Mouse (Mus musculus) forebrain, embryonic 16.5 days (tissue): ENCODE data around the gene Snx29. TPM values are rescaled to one million over a fixed set of nuclear protein-coding genes. Genes with fewer than 3 reads are reported as not detected.
A peak's percentile ranks its signal among the peaks of the same experiment; 100 is the strongest.
"Not testable (repeated sequence)": the region's sequence is repeated elsewhere in the genome, so short reads cannot be mapped to it uniquely, and the experiment has no call there.

ENCODE experiments used
- ATAC-seq: fragments of 200-750 bp; cut with Nextera tagmentation; 2 replicates; pipeline ENCODE4 v1.8.0; 2017; ENCODE audit warnings: mild to moderate bottlenecking, moderate library complexity
- H3K27ac ChIP-seq: fragments of 300-500 bp; sonication (generic); 2 replicates; pipeline ENCODE4 v1.5.1; 2014; ENCODE audit warnings: low read length, control low read depth
- H3K27me3 ChIP-seq: fragments of 300-500 bp; sonication (generic); replicated peaks from 2 replicates; pipeline ENCODE4 v1.6.1; 2014; ENCODE audit warnings: low read length; ENCODE audit not compliant: control insufficient read depth, insufficient read depth
- H3K36me3 ChIP-seq: fragments of 300-500 bp; sonication (generic); 2 replicates; pipeline ENCODE4 v1.6.1; 2014; ENCODE audit not compliant: control insufficient read depth, insufficient read depth
- H3K4me1 ChIP-seq: fragments of 300-500 bp; sonication (generic); replicated peaks from 2 replicates; pipeline ENCODE4 v1.6.1; 2014; ENCODE audit warnings: low read length; ENCODE audit not compliant: control insufficient read depth, insufficient read depth
- H3K4me2 ChIP-seq: fragments of 300-500 bp; sonication (generic); 2 replicates; pipeline ENCODE4 v1.6.1; 2014; ENCODE audit warnings: mild to moderate bottlenecking, low read length, control low read depth
- H3K4me3 ChIP-seq: fragments of 300-500 bp; sonication (generic); replicated peaks from 2 replicates; pipeline ENCODE4 v1.5.1; 2014; ENCODE audit warnings: mild to moderate bottlenecking, low read length, control low read depth
- H3K9ac ChIP-seq: fragments of 300-500 bp; sonication (generic); replicated peaks from 2 replicates; pipeline ENCODE4 v1.6.1; 2014; ENCODE audit warnings: low read depth, low read length, control low read depth
- H3K9me3 ChIP-seq: fragments of 300-500 bp; sonication (generic); 2 replicates; pipeline ENCODE4 v1.6.1; 2016; ENCODE audit warnings: low read length; ENCODE audit not compliant: control insufficient read depth
- WGBS: fragments of 180-500 bp; shearing (Covaris S2); extraction: QIAGEN DNeasy Blood & Tissue Kit; methylation state at CpG from one replicate; pipeline ENCODE4 v1.1.7; 2014; 5-methylcytosine and 5-hydroxymethylcytosine counted together
- polyA plus RNA-seq: library from polyadenylated mRNA; unstranded; fragments of >200 nt; fragmentation: Nextera tagmentation; extraction: Ambion mirVana; gene quantifications from 2 replicates; pipeline ENCODE4 v1.2.1, GENCODE M21; 2015

The Snx29 gene
- polyA plus RNA-seq, 1 experiment from 2014 or later: 18.5 TPM

DNA sequence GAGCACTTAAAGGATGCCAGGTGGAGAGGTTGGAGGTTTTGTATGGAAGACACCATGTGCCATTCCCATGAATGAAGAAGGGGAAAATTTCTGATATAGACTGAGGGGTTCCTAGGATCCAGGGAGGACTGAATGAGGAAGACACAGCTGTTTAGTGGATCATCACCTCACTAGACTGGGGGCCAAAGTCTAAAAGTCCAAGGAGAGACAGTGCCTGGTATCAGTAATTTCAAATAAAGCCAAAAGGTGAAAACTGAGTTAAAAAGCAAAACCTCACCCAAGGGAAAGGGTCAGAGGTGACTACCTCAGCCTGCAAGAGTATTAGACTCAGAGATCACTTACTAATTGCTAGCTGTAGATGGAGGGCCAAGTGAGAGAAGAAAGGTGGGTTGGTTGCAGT is 245.9 kb downstream of the Snx29 start:
- Histone ChIP-seq H3K36me3 (no peaks in the 10 kb centered on the region), H3K9me3 (no peaks in the 10 kb centered on the region), H3K9ac (no peak overlapping the region), H3K4me3 (no peak overlapping the region), H3K27ac (no peak overlapping the region), H3K27me3 (no peaks in the 10 kb centered on the region), H3K4me2 (no peak overlapping the region), H3K4me1 (no peaks in the 10 kb centered on the region)
- ATAC-seq: no peak

- Histone ChIP-seq H3K9ac (no peak overlapping the region), H3K27ac (no peak overlapping the region), H3K4me3 (no peak overlapping the region), H3K4me2 (no peak overlapping the region), H3K9me3 (no peaks in the 10 kb centered on the region), H3K27me3 (no peaks in the 10 kb centered on the region), H3K36me3 (no peaks in the 10 kb centered on the region), H3K4me1 (no peaks in the 10 kb centered on the region)
- 68% methylated on average over 6 of the region's 6 CpGs for WGBS
- no peak for ATAC-seq
Measured at GRCm38 (mm10) chr16:11569127-11569526, 246.4 kb downstream of the Snx29 start.

DNA sequence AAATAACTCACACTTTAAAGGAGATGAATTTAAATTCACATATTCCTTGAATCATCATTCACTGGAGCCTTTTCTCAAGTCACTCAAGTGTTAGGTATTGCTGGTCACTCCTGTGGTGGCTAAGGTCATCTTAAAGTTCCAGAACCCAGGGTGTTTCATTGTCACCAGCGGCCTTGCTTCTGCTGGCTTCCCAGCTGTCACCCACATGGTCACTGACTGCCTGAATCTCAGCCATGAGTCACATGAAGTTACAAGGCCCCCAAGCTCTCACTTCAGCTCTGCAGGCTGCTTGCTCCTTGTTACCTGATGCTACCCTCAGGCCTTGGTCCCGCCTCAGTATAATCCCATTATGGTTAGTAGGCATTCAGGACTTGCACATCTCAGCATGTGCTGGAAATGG is 247.4 kb downstream of the Snx29 start:
- WGBS: 63% methylated on average over 2 of the region's 2 CpGs
- Histone ChIP-seq H3K9me3 (no peaks in the 10 kb centered on the region), H3K9ac (no peak overlapping the region), H3K4me2 (no peak overlapping the region), H3K4me3 (no peak overlapping the region), H3K36me3 (no peaks in the 10 kb centered on the region), H3K27ac (no peak overlapping the region), H3K4me1 (no peaks in the 10 kb centered on the region), H3K27me3 (no peaks in the 10 kb centered on the region)
- ATAC-seq: no peak

- ATAC-seq: no peak
- no peak overlapping the region for H3K9ac ChIP-seq
Measured at GRCm38 (mm10) chr16:11574517-11574916, 251.8 kb downstream of the Snx29 start.

DNA sequence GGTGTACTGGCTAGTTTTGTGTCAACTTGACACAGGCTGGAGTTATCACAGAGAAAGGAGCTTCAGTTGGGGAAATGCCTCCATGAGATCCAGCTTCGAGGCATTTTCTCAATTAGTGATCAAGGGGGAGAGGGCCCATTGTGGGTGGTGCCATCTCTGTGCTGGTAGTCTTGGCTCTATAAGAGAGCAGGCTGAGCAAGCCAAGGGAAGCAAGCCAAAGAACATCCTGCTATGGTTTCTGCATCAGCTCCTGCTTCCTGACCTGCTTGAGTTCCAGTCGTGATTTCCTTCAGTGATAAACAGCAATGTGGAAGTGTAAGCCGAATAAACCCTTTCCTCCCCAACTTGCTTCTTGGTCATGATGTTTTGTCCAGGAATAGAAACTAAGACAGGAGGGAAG is 253.0 kb downstream of the Snx29 start:
- H3K9me3 ChIP-seq, ATAC-seq, H3K9ac ChIP-seq, H3K27ac ChIP-seq, H3K27me3 ChIP-seq, H3K4me3 ChIP-seq, H3K4me1 ChIP-seq, H3K4me2 ChIP-seq, H3K36me3 ChIP-seq: not testable (repeated sequence)
- 78% methylated on average over 3 of the region's 3 CpGs for WGBS

More at GRCm38 (mm10) chr16:11574517-11574916, 251.8 kb downstream of the Snx29 start:
- Histone ChIP-seq H3K27ac (no peak overlapping the region), H3K9me3 (no peaks in the 10 kb centered on the region), H3K4me1 (no peaks in the 10 kb centered on the region), H3K27me3 (no peaks in the 10 kb centered on the region), H3K4me2 (no peak overlapping the region), H3K4me3 (no peak overlapping the region), H3K36me3 (no peaks in the 10 kb centered on the region)
- 81% methylated on average over 3 of the region's 3 CpGs for WGBS

- H3K27ac ChIP-seq: no peak overlapping the region
- H3K36me3 ChIP-seq: no peaks in the 10 kb centered on the region
- no peaks in the 10 kb centered on the region; the same call in 1 of the 2 replicates for H3K4me1 ChIP-seq
- H3K9me3 ChIP-seq: no peaks in the 10 kb centered on the region
- H3K27me3 ChIP-seq: no peaks in the 10 kb centered on the region
- no peak overlapping the region for H3K9ac ChIP-seq
- no peak overlapping the region for H3K4me2 ChIP-seq
- no peak overlapping the region for H3K4me3 ChIP-seq
- WGBS: 78% methylated on average over 3 of the region's 3 CpGs
- no peak for ATAC-seq
Measured at GRCm38 (mm10) chr16:11577541-11578255, 255.0 kb downstream of the Snx29 start.

DNA sequence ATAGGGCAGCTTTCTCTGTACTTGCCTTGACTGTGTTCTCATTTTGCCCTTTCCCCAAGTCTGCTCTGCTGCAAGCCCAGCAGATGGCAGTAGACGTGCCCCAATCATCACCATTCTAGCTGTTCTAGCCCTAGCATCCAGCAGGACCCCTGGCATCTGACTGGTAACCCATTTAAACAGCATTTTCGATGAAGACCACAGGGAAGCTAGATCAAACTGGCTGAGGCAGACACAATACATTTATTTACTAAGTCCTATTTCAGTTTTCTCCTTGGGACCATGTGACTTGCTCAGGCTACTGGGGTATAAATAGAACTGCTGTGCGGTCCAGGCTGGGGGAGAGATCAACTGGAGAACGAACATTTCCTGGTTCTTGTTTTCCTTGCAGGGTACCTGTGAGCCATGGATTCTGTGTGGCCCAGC is 257.0 kb downstream of the Snx29 start:
- H3K4me1 ChIP-seq: no peaks in the 10 kb centered on the region; the same call in 1 of the 2 replicates
- no peak overlapping the region for H3K4me2 ChIP-seq
- no peaks in the 10 kb centered on the region for H3K27me3 ChIP-seq
- peak; percentile 87 for ATAC-seq
- no peaks in the 10 kb centered on the region for H3K36me3 ChIP-seq
- H3K9me3 ChIP-seq: no peaks in the 10 kb centered on the region
- no peak overlapping the region for H3K27ac ChIP-seq
- no peak overlapping the region for H3K4me3 ChIP-seq
- H3K9ac ChIP-seq: no peak overlapping the region
- WGBS: 48% methylated on average over 4 of the region's 4 CpGs

DNA sequence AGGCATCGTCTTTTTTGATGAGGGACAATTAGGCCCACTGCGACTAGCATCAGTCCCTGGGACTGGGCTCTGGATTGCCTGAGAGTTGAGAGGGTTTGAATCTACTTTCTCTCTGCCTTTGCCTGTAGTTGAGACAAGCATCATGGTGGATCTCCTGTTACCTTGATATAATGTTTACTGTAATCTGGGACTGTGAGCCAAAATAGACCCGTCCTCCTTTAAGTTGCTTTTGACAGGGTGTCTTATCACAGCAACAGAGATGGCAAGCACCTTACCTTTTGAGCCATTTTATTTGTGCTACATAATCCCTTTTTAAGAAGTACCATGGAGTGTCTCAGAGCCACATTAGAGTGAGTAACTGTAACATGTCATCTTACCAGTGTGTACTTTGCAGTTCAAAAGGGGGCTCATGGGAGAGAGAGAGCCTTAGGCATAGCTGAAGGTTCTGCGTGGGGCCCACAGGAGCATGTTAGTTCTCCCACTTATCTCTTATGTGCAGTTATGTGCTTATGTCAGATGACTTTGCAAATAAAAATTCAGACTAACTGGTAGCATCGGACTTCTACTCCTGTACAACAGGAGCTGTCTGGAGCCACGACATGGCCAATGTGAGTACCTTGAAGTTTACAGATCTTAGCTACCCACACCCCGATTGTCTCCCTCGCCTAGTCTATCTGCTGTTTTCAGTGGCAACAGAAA is 261.4 kb downstream of the Snx29 start:
- Histone ChIP-seq H3K27me3 (no peaks in the 10 kb centered on the region), H3K9me3 (no peaks in the 10 kb centered on the region), H3K4me1 (no peaks in the 10 kb centered on the region; the same call in 1 of the 2 replicates), H3K36me3 (no peaks in the 10 kb centered on the region), H3K27ac (no peak overlapping the region), H3K9ac (no peak overlapping the region), H3K4me3 (no peak overlapping the region), H3K4me2 (no peak overlapping the region)
- ATAC-seq: no peak
- 95% methylated on average over 8 of the region's 8 CpGs for WGBS

DNA sequence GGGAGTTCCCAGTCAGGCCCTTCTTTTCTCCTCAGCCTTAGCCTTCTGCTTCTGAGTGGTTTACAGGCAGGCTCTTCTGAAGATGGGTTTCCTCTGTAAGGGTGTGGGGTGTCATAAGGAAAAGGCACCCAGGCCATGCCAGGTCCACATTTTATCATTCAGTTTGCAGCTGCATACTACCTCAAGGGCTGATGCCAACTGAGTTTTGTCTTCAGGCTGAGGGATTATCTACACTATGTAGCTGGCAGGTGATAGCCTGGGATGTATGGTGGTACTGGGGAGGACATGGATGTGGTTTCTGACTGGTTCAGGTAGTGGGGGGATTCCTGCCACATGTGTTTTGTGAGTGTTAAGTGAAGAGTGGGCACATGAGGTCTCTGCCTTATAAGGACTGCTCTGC is 266.0 kb downstream of the Snx29 start:
- no peaks in the 10 kb centered on the region for H3K4me1 ChIP-seq
- H3K9me3 ChIP-seq: no peaks in the 10 kb centered on the region
- H3K27me3 ChIP-seq: no peaks in the 10 kb centered on the region
- H3K27ac ChIP-seq: no peak overlapping the region
- H3K4me3 ChIP-seq: no peak overlapping the region
- H3K36me3 ChIP-seq: no peaks in the 10 kb centered on the region
- no peak for ATAC-seq
- no peak overlapping the region for H3K4me2 ChIP-seq
- no peak overlapping the region for H3K9ac ChIP-seq
